Mouse (Mus musculus) MEL (cell line): Measurements from ENCODE around the gene Magi2.

Experiments
- CHD2 ChIP-seq: IDR thresholded peaks from 2 replicates; pipeline ENCODE4 v1.6.1; 2011; ENCODE audit warnings: low read length, improper control_type of control experiment
- CTCF ChIP-seq, 3 experiments: IDR thresholded peaks in 2 of 3; conservative IDR thresholded peaks in 1 of 3; 2 replicates each; pipeline ENCODE4 v1.5.1; 2011 to 2012; ENCODE audit warnings: low read length in 3 of 3, low read depth in 2 of 3, mild to moderate bottlenecking in 2 of 3, improper control_type of control experiment in 1 of 3, inconsistent platforms in 1 of 3, mixed read lengths in 1 of 3, moderate library complexity in 1 of 3; ENCODE audit not compliant: control insufficient read depth in 1 of 3, insufficient read depth in 1 of 3, poor library complexity in 1 of 3, severe bottlenecking in 1 of 3
- POLR2A ChIP-seq, 2 experiments: IDR thresholded peaks; 2 replicates each; pipeline ENCODE4 v1.6.1; 2011 to 2012; ENCODE audit warnings: low read length in 2 of 2, mild to moderate bottlenecking in 2 of 2, control low read depth in 1 of 2, improper control_type of control experiment in 1 of 2, low read depth in 1 of 2, moderate library complexity in 1 of 2; ENCODE audit not compliant: control insufficient read depth in 1 of 2, insufficient read depth in 1 of 2, poor library complexity in 1 of 2

- TF ChIP-seq CTCF (IDR thresholded peaks at IDR 0.05 in 2 of 3, conservative IDR thresholded peaks at IDR 0.05 in 1 of 3; ENCODE audit: control insufficient read depth in 1 of 3, insufficient read depth in 1 of 3, low read depth in 2 of 3, low read length in 3 of 3, poor library complexity in 1 of 3, severe bottlenecking in 1 of 3) = no peak
- TF ChIP-seq POLR2A (IDR thresholded peaks at IDR 0.05; ENCODE audit: control insufficient read depth in 1 of 2, insufficient read depth in 1 of 2, low read depth in 1 of 2, low read length in 2 of 2, poor library complexity in 1 of 2) = no peak
- TF ChIP-seq CHD2 = no peak
Measured at GRCm38 (mm10) chr5:20080605-20081309, 853.9 kb downstream of the Magi2 start.
